Mouse (Mus musculus) liver, embryonic 12.5 days (tissue): Measurements from ENCODE around the gene Il6ra. TPM values are rescaled to one million over a fixed set of nuclear protein-coding genes. Genes with fewer than 3 reads are reported as not detected.

ENCODE experiments used
- ATAC-seq: fragments of 200-750 bp; cut with Nextera tagmentation; 2 replicates; pipeline ENCODE4 v1.8.0; 2017; ENCODE audit warnings: moderate number of reproducible peaks, mild to moderate bottlenecking, moderate library complexity
- H3K27ac ChIP-seq: fragments of 300-500 bp; sonication (generic); 2 replicates; pipeline ENCODE4 v1.5.1; 2016; ENCODE audit warnings: mild to moderate bottlenecking
- H3K27me3 ChIP-seq: fragments of 300-500 bp; sonication (generic); replicated peaks from 2 replicates; pipeline ENCODE4 v1.6.1; 2016; ENCODE audit warnings: mild to moderate bottlenecking, moderate library complexity
- H3K36me3 ChIP-seq: fragments of 300-500 bp; sonication (generic); 2 replicates; pipeline ENCODE4 v1.6.1; 2016; ENCODE audit warnings: mild to moderate bottlenecking, moderate library complexity
- H3K4me1 ChIP-seq: fragments of 300-500 bp; sonication (generic); 2 replicates; pipeline ENCODE4 v1.6.1; 2016
- H3K4me2 ChIP-seq: fragments of 300-500 bp; sonication (generic); 2 replicates; pipeline ENCODE4 v1.6.1; 2016; ENCODE audit warnings: mild to moderate bottlenecking, moderate library complexity
- H3K4me3 ChIP-seq: fragments of 300-500 bp; sonication (generic); 2 replicates; pipeline ENCODE4 v1.5.1; 2016; ENCODE audit warnings: mild to moderate bottlenecking, moderate library complexity
- H3K9ac ChIP-seq: fragments of 300-500 bp; sonication (generic); 2 replicates; pipeline ENCODE4 v1.6.1; 2016; ENCODE audit warnings: mild to moderate bottlenecking, moderate library complexity
- H3K9me3 ChIP-seq: fragments of 300-500 bp; sonication (generic); replicated peaks from 2 replicates; pipeline ENCODE4 v1.6.1; 2016; ENCODE audit warnings: mild to moderate bottlenecking, moderate library complexity
- WGBS: fragments of 180-500 bp; shearing (Covaris S2); methylation state at CpG from one replicate; pipeline ENCODE4 v1.1.7; 2016; ENCODE audit not compliant: insufficient replicate concordance; 5-methylcytosine and 5-hydroxymethylcytosine counted together
- polyA plus RNA-seq: library from polyadenylated mRNA; unstranded; fragments of >200 nt; fragmentation: Nextera tagmentation; extraction: Ambion mirVana; gene quantifications from 2 replicates; pipeline ENCODE4 v1.2.1, GENCODE M21; 2016

Il6ra gene
- polyA plus RNA-seq, 1 experiment from 2014 or later: 1.9 TPM

DNA sequence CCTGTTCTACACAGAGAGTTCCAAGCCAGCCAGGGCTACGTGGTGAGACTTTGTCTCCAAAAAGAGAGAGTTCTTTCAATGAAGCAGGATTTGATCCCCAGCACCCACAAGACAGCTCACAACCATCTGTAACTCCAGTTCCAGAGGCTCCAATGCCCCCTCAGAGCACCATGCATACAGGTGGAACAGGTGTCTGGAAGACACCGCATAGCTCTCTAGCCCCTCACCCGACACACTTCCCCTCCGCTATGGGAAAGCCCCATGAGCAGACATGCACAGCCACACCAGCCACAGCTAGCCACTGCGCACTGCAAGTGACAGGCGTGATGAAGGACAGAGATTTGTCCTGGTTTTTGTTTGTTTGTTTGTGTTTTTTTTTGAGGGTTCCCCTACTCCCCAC is 4.2 kb downstream of the Il6ra start:
- no peak overlapping the region for H3K4me2 ChIP-seq
- no peak overlapping the region for H3K9ac ChIP-seq
- H3K9me3 ChIP-seq: no peaks in the 10 kb centered on the region
- ATAC-seq: no peak
- peaks cover 37% of the 10 kb centered on the region for H3K4me1 ChIP-seq
- WGBS: 70% methylated on average over 6 of the region's 6 CpGs
- peaks cover 50% of the 10 kb centered on the region for H3K27me3 ChIP-seq
- no peak overlapping the region for H3K27ac ChIP-seq
- no peaks in the 10 kb centered on the region for H3K36me3 ChIP-seq
- no peak overlapping the region for H3K4me3 ChIP-seq

DNA sequence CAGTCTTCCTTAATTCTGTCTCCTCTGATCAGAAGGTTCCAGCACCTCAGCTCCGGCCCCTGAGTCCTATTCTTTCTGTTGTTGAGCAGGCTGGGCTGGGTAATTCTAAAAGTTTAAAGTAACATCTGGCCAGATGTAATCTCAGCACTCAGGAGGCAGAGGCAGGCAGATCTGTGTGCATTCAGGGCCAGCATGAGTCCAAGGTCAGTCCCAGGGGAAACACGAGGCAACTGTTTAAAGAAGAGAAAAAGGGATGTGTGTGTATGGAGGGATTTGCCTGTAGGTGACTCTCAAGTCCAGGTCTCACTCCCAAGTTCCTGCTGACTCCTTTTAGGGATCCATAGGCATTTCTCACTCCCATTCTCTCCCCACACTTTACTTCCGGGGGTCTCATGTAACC is 5.2 kb downstream of the Il6ra start:
- peaks cover 44% of the 10 kb centered on the region for H3K27me3 ChIP-seq
- no peak overlapping the region for H3K27ac ChIP-seq
- no peak overlapping the region for H3K9ac ChIP-seq
- peaks cover 35% of the 10 kb centered on the region for H3K4me1 ChIP-seq
- H3K4me2 ChIP-seq: no peak overlapping the region
- no peaks in the 10 kb centered on the region for H3K36me3 ChIP-seq
- no peaks in the 10 kb centered on the region for H3K9me3 ChIP-seq
- 52% methylated on average over 3 of the region's 3 CpGs for WGBS
- ATAC-seq: no peak
- no peak overlapping the region for H3K4me3 ChIP-seq

DNA sequence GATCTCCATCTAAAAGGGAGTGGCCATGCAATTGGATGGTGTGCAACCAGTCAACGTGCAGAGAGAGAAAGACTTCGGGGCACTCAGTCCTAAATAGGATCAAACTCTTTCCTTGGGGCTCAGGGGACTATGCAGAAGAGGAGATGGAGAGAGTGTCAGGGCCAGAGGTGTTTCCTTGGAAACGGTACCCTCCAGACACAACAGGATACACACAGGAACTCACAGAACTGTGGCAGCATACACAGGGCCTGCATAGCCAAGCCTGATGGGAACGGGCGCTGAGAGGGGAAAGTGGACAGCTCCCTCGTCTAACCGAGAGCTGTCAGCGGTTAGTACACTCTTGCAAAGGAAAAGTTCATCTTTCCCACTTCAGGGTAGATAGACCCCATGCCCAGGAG is 13.5 kb downstream of the Il6ra start:
- H3K27ac ChIP-seq: no peak overlapping the region

DNA sequence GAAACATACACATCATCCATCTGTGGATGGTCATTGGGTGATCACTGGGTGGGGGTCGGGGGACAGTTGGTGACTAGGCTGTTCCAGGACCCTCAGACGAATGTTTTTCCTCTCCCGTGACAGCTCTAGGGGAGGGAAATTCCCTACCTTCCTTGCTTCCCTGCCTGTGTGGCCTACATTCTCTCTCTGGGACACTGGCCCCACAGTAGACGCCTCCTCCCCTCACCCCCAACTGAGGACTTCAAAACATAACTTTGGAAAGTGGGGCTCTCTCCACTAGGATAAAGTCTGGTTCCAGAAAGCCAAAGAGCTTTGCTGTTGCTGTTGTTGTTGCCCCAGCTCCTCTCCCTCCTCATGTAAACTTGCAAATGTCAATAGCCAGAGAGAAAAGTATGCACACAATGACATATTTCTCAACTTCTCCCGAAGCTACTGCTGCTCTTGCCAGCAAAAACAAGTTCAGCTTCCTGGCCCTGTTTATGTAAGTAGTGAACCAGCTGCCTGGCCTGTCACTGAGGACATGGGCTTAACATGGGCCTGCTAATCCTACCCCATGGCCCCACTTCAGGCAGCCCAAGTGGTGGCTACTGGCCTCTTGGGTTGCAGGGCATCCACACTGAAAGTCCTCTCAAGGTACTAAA is 14.0 kb downstream of the Il6ra start:
- no peak for ATAC-seq
- WGBS: 53% methylated on average over 5 of the region's 5 CpGs
- no peaks in the 10 kb centered on the region for H3K9me3 ChIP-seq
- no peak overlapping the region for H3K4me2 ChIP-seq
- no peak overlapping the region for H3K9ac ChIP-seq
- H3K4me3 ChIP-seq: no peak overlapping the region
- H3K36me3 ChIP-seq: no peaks in the 10 kb centered on the region
- peaks cover 37% of the 10 kb centered on the region for H3K4me1 ChIP-seq
- H3K27ac ChIP-seq: no peak overlapping the region
- peaks cover 18% of the 10 kb centered on the region for H3K27me3 ChIP-seq

More for the DNA sequence above, 13.5 kb downstream of the Il6ra start:
- no peak overlapping the region for H3K4me3 ChIP-seq
- no peaks in the 10 kb centered on the region for H3K9me3 ChIP-seq
- ATAC-seq: no peak
- H3K27me3 ChIP-seq: peaks cover 18% of the 10 kb centered on the region
- H3K36me3 ChIP-seq: no peaks in the 10 kb centered on the region
- H3K4me2 ChIP-seq: no peak overlapping the region
- H3K9ac ChIP-seq: no peak overlapping the region
- H3K4me1 ChIP-seq: peaks cover 37% of the 10 kb centered on the region
- 52% methylated on average over 8 of the region's 8 CpGs for WGBS

GRCm38 (mm10) chr3:89898011-89898410 is 15.0 kb downstream of the Il6ra start:
- no peak overlapping the region for H3K4me2 ChIP-seq
- H3K36me3 ChIP-seq: no peaks in the 10 kb centered on the region
- peaks cover 15% of the 10 kb centered on the region for H3K27me3 ChIP-seq
- 66% methylated on average over 10 of the region's 10 CpGs for whole genome bisulfite sequencing
- H3K9ac ChIP-seq: no peak overlapping the region
- no peak overlapping the region for H3K4me3 ChIP-seq
- no peak overlapping the region for H3K27ac ChIP-seq
- no peaks in the 10 kb centered on the region for H3K9me3 ChIP-seq
- H3K4me1 ChIP-seq: peaks cover 35% of the 10 kb centered on the region
- no peak for ATAC-seq

DNA sequence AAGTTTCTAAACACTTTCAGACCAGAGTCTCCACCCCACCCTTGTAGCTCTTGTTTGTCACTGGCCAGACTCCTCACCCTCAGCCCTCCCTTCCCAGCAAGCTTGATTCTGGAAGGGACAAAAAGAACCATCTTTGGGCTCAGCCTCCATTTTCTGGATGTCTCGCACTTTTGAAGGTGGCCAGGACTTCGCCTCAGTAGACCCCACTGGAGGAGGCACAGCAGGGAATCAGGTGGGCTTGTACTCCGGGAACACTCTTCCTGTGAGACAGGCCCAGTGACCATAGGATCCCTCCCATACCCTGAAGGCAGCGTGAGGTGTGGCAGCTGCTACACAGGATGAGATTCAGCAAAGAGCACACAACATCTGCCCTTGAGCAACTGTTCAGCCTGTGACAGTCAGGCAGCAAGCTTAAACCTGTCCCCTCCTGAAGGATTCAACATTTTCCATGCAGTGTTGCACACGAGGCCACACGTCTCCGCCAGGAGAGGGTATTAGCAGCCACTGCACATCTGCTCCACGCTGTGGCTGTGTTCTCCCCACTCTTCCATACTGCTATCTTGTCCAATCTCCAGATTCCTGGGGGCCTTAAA is 15.7 kb downstream of the Il6ra start:
- H3K4me3 ChIP-seq: no peak overlapping the region
- no peak overlapping the region for H3K27ac ChIP-seq
- H3K27me3 ChIP-seq: peaks cover 15% of the 10 kb centered on the region
- no peak overlapping the region for H3K9ac ChIP-seq
- H3K9me3 ChIP-seq: no peaks in the 10 kb centered on the region
- WGBS: 71% methylated on average over 8 of the region's 8 CpGs
- H3K4me2 ChIP-seq: no peak overlapping the region
- ATAC-seq: no peak
- peaks cover 36% of the 10 kb centered on the region for H3K4me1 ChIP-seq
- H3K36me3 ChIP-seq: no peaks in the 10 kb centered on the region

GRCm38 (mm10) chr3:89896571-89896970 is 16.4 kb downstream of the Il6ra start:
- 30% methylated on average over 5 of the region's 5 CpGs for WGBS
- no peak overlapping the region for H3K27ac ChIP-seq

DNA sequence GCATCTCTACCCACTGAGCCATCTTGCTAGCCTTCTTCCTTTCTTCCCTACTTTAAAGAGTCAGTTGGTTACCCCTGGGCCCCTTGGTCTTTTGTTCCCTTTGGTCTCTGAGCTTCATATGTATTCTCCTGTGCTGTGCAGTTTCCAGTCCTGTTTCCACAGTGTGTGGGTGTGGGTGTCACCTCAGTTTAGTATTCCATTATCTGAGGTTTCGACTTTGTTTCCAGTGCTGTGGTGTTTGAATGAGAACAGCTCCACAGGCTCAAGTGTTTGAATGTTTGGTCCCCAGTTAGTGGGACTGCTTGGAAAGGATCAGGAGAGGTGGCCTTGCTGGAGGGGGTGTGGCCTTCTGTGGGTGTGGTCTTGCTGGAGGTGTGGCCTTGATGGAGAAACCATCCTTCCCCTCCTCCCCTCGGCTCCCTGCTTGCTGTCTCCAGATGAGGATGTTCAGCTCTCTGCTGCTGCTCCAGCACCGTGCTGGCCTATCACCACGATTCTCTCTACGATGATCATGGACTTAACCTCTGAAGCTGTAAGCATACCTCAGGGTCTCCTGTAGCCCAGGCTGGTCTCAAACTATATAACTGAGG is 20.4 kb downstream of the Il6ra start:
- no peak overlapping the region for H3K9ac ChIP-seq
- H3K4me3 ChIP-seq: no peak overlapping the region
- H3K4me2 ChIP-seq: no peak overlapping the region
- H3K27me3 ChIP-seq: peaks cover 11% of the 10 kb centered on the region; the same call in 1 of the 2 replicates
- H3K27ac ChIP-seq: no peak overlapping the region
- no peak for ATAC-seq
- no peaks in the 10 kb centered on the region for H3K36me3 ChIP-seq
- peaks cover 18% of the 10 kb centered on the region for H3K4me1 ChIP-seq
- WGBS: 66% methylated on average over 5 of the region's 5 CpGs
- H3K9me3 ChIP-seq: no peaks in the 10 kb centered on the region

More at GRCm38 (mm10) chr3:89896571-89896970, 16.4 kb downstream of the Il6ra start:
- H3K9ac ChIP-seq: no peak overlapping the region
- no peak overlapping the region for H3K4me3 ChIP-seq
- no peaks in the 10 kb centered on the region for H3K9me3 ChIP-seq
- peaks cover 15% of the 10 kb centered on the region for H3K27me3 ChIP-seq
- no peak overlapping the region for H3K4me2 ChIP-seq
- no peaks in the 10 kb centered on the region for H3K36me3 ChIP-seq
- peaks cover 28% of the 10 kb centered on the region for H3K4me1 ChIP-seq
- no peak for ATAC-seq

DNA sequence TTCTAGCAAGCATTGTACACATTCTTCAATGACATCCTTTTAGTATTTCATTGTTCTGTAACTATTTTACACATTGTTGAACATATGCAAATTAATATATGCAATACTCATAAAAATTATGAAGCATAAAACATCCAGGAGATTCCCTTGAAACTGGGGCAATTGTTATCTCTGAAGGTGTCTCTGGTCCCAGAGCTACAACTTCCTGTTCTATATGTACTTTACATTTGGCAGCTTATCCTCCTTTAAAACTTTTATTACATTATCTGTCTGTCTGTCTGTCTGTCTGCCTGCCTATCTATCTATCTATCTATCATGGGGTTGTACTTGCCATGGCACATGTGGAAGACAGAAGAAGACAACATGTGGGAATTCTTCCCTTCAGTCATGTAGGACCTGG is 21.3 kb downstream of the Il6ra start:
- Histone ChIP-seq H3K4me3 (no peak overlapping the region), H3K4me2 (no peak overlapping the region), H3K9me3 (no peaks in the 10 kb centered on the region), H3K9ac (no peak overlapping the region), H3K4me1 (peaks cover 24% of the 10 kb centered on the region), H3K27ac (no peak overlapping the region), H3K36me3 (no peaks in the 10 kb centered on the region), H3K27me3 (peaks cover 5% of the 10 kb centered on the region; the same call in 1 of the 2 replicates)
- no peak for ATAC-seq

DNA sequence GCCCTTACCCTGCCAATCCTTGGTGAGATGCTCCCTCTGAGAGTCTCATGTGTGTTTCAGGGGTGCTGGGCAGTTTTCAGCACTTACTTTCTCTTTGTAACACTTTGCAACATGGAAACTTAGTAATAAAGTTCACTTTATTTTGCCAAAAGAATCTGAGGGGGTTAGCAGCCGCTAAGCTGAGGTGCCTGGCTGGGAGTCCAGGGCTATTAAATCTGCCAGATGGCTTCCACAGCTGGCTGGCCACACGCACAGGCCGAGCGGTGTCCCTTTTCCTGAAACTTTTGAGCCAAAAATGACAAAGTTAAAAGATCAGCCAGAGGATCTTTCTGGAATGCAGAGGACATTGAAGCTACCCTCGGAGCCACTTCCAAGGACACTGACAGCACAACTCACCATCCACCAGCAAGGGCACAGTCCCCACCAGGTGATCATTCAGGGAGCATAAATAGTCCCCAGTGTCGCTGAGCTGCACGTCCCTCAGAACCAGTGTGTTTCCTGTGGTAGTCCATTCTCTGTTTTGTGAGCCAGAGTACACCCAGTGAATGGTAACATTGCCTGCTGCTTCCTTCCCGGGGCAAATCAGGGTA is 23.1 kb downstream of the Il6ra start:
- no peak overlapping the region for H3K27ac ChIP-seq
- no peak overlapping the region for H3K9ac ChIP-seq
- H3K4me1 ChIP-seq: peaks cover 31% of the 10 kb centered on the region
- H3K4me3 ChIP-seq: no peak overlapping the region
- no peaks in the 10 kb centered on the region for H3K9me3 ChIP-seq
- H3K36me3 ChIP-seq: no peaks in the 10 kb centered on the region
- H3K27me3 ChIP-seq: peaks cover 5% of the 10 kb centered on the region; the same call in 1 of the 2 replicates
- WGBS: 70% methylated on average over 8 of the region's 8 CpGs
- no peak for ATAC-seq
- no peak overlapping the region for H3K4me2 ChIP-seq

DNA sequence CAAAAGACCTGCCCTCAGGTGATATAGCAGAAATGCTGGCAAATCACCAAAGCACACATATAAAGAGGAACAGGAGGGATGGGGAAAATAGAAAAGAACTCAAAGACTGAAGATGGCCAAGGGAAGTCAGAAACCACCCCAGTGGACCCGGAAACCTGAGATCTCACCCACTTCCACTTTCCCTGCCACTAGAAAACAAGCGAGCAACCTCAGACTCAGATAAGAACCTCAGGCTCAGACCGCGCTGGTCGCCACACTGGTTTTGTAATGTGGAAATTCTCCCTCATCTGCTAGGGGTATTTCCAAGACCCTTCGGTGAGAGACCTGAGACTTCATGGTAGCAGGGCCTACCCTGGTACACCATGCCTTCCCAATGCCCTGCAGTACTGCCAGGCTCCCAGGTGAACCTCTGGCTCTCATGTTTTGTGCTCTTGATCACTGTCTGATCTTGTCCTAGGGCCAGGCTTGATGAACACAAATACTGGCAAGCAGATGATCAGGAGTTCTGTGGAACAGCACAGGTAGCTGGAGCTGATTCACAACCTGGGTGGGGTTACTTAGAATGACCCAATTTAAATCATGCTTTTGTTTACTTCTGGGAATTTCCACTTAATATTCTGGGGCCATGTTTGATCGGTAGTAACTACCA is 25.3 kb downstream of the Il6ra start:
- H3K9me3 ChIP-seq: no peaks in the 10 kb centered on the region
- H3K4me2 ChIP-seq: no peak overlapping the region
- 40% methylated on average over 7 of the region's 7 CpGs for WGBS
- ATAC-seq: no peak
- H3K27me3 ChIP-seq: peaks cover 5% of the 10 kb centered on the region; the same call in 1 of the 2 replicates
- H3K36me3 ChIP-seq: no peaks in the 10 kb centered on the region
- H3K4me1 ChIP-seq: peaks cover 44% of the 10 kb centered on the region
- no peak overlapping the region for H3K4me3 ChIP-seq
- H3K9ac ChIP-seq: 0 out of 2 replicates have a peak overlapping the region, but pooled peaks have one; percentile 0
- H3K27ac ChIP-seq: 0 out of 2 replicates have a peak overlapping the region, but pooled peaks have one; percentile 7

DNA sequence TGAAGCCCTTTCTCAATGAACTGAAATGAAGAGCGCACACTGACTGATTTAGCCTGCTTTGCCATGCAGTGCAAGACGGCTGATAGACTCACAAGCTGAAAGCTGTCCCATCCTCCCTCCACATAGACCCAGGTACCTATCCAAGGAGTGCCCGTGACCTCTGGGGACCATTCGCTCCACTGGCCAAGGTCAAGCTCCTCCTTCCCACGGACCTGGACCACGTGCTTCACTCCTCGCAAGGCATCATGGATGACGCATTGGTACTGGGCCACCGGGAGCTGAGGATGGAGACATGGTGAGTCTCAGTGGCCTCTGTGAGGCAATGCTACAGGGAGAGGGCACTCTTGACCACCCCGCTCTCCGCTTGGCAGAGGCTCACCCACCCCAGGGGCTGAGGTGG is 27.2 kb downstream of the Il6ra start:
- no peak overlapping the region for H3K9ac ChIP-seq
- WGBS: 87% methylated on average over 11 of the region's 11 CpGs
- H3K36me3 ChIP-seq: no peaks in the 10 kb centered on the region

More for the DNA sequence above, 27.2 kb downstream of the Il6ra start:
- ATAC-seq: 0 out of 2 replicates have a peak, but pooled peaks have one; percentile 19
- H3K27me3 ChIP-seq: peaks cover 5% of the 10 kb centered on the region; the same call in 1 of the 2 replicates
- H3K27ac ChIP-seq: no peak overlapping the region
- H3K4me3 ChIP-seq: no peak overlapping the region
- H3K9me3 ChIP-seq: no peaks in the 10 kb centered on the region
- peaks cover 58% of the 10 kb centered on the region for H3K4me1 ChIP-seq
- H3K4me2 ChIP-seq: no peak overlapping the region
